8 mouse cellular contexts compared by ENCODE assay signal in the genomic region with DNA sequence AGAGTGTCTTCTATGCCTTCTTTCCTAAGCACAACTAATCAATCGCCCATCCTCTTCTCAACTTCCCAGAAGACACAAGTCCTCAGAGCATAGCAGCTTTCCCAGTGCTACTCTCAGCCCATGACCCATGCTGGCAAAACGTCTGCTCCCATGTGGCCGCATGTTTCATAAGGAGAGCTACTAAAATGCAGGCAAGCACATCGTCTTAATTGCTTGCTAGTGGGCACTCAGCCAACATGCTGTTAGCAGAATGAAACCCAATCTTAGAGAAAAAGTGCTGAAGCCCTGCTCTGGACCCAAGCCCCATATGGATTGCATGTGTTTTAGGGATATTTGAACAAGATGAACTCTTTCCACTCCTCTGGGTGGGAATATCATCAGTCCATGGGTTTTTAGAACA.
A peak's percentile ranks its signal among the peaks of the same experiment; 100 is the strongest.
DNase-seq lines count a peak whose midpoint lies in the region; ATAC-seq and TF ChIP-seq lines count a peak whose summit lies in the region.

No protein-coding gene starts in this region.

- ATAC-seq in monocyte, adult 5-6 weeks (replicated peaks; ENCODE audit: insufficient number of reproducible peaks, low FRiP score, low TSS enrichment, poor library complexity, severe bottlenecking) = no peak

- H3K4me1 ChIP-seq in kidney, adult 2 months (ENCODE audit: control insufficient read depth, insufficient read depth, low read length) = no peaks in the 10 kb centered on the region

- no peaks in the 10 kb centered on the region for H3K27me3 ChIP-seq in kidney, adult 2 months (replicated peaks; ENCODE audit: control insufficient read depth, insufficient read depth, low read length)

- no peaks in the 10 kb centered on the region for H3K36me3 ChIP-seq in kidney, adult 2 months (ENCODE audit: control insufficient read depth, insufficient read depth, low read length)

- DNase-seq in adrenal gland, adult 2 months = peak; percentile 20
- no peak for DNase-seq in adrenal gland, adult 18-20 months (ENCODE audit: low spot score in 2 of 2)
- peak; percentile 28 for DNase-seq in kidney, adult 2 months
- no peak for DNase-seq in kidney, adult 8-10 months
- DNase-seq in gastrocnemius, postnatal 10 days = peak; percentile 12
- DNase-seq in lung, postnatal 14 days = peak; percentile 32
- no peak for DNase-seq in spleen, postnatal 10 days (ENCODE audit: low spot score in 2 of 2)

- WGBS in kidney, adult 2 months = 21% methylated on average over 4 of the region's 4 CpGs

- TF ChIP-seq CTCF in kidney, adult 2 months (conservative IDR thresholded peaks at IDR 0.05; ENCODE audit: insufficient read depth, insufficient read length, low read depth, low read length) = no peak

- no peak overlapping the region for H3K4me3 ChIP-seq in kidney, adult 2 months (ENCODE audit: insufficient read depth, low read depth, low read length)

- no peak overlapping the region for H3K27ac ChIP-seq in kidney, adult 2 months (ENCODE audit: insufficient read depth, low read depth, low read length)

- TF ChIP-seq POLR2A in kidney, adult 2 months (IDR thresholded peaks at IDR 0.05; ENCODE audit: low read depth, low read length) = no peak

Comparison
In these comparisons a context has a peak if more than half of its experiments do, and no peak if none do; other contexts are left out.
1. DNase-seq: peak in adrenal gland, adult 2 months (single experiment), kidney, adult 2 months (single experiment), gastrocnemius, postnatal 10 days (single experiment) and lung, postnatal 14 days (single experiment); none in adrenal gland, adult 18-20 months (0 of 2), kidney, adult 8-10 months (0 of 2) and spleen, postnatal 10 days (0 of 2).